Mouse (Mus musculus): ENCODE measurements around the gene Smarcd2.
"Not testable (repeated sequence)": the region's sequence is repeated elsewhere in the genome, so short reads cannot be mapped to it uniquely, and the experiment has no call there.

The Smarcd2 gene

DNA sequence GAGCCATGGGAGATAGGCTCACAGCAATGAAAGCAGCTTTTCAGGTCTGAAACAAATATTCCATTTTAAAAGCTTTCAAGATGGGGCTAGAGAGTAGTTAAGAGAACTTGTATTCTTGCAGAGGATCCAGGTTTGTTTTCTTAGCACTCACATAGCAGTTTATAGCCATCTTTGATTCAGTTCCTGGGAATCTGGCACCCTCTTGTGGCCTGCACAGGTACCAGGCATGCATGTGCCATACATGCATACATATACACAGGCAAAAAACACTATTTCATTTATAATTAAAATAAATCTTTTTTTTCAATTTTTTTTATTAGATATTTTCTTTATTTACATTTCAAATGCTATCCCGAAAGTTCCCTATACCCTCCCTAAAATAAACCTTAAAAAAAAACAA is 25.9 kb downstream of the Smarcd2 start:
- DNase-seq (ENCODE audit: low read depth) = no peak

- DNase-seq (ENCODE audit: low read depth) = not testable (repeated sequence)
Observed at GRCm38 (mm10) chr11:106233978-106234377, 38.8 kb downstream of the Smarcd2 start.

DNA sequence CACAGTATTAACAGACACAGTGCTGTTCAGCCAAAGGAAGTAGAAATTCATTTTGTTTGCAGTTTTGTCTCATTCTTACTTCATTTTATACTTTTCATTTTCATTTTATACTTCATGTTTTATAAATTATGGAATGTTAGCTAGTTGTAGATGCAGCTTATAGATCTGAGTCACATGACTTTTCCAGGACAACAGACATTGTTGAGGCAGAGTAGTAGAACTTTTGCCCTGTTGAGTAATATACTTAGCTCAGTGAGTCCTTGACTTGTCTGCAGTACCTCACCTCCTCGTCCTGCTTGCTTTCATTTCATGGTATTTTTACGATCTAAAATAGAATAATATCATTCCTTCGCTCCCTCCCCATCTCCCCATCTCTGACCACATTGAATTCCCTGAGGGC is 52.2 kb downstream of the Smarcd2 start:
- DNase-seq (ENCODE audit: low read depth) = no peak

DNA sequence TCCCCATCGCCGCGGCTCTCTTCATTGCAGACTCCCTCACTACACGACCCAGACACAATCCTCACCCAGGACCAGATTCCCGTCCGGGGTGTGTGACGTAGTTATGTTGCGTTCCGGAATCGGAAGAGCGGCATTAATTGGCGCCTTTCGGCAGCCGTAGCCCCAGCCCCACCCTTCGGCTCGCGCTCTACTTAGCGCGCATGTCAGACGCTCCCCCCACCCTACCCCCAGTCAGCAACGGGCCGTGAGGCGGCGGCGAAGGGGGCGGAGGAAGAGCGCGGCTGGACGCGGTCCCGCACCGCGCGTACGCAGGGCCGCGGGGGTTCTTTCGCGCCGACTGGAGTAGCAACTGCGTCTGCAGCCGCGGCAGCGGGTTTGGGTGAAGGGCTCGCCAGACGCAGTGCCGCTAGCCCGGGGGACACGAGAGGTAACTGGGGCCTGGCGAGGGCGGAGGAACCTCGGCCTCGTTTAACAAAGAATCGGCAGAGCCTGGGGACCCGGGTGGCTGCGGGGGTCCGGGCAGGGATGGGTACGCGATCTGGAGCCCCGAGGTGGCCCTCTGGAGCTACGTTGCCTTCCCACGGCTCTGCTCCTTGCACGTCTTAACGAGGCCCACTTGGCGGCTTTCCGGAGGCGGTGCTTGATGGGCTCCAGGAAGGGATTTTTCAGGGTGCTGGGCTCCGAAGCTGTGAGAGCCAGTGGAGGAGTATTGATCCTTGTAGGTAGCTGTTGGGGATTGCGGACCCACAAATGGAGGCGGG is 55.9 kb downstream of the Smarcd2 start, which contains the start of gene Ddx42:
Gene Ddx42, plus strand, starts transcription at position 197 of the 761 bp plus-strand sequence.
- peak; percentile 92 for DNase-seq (ENCODE audit: low read depth)

DNA sequence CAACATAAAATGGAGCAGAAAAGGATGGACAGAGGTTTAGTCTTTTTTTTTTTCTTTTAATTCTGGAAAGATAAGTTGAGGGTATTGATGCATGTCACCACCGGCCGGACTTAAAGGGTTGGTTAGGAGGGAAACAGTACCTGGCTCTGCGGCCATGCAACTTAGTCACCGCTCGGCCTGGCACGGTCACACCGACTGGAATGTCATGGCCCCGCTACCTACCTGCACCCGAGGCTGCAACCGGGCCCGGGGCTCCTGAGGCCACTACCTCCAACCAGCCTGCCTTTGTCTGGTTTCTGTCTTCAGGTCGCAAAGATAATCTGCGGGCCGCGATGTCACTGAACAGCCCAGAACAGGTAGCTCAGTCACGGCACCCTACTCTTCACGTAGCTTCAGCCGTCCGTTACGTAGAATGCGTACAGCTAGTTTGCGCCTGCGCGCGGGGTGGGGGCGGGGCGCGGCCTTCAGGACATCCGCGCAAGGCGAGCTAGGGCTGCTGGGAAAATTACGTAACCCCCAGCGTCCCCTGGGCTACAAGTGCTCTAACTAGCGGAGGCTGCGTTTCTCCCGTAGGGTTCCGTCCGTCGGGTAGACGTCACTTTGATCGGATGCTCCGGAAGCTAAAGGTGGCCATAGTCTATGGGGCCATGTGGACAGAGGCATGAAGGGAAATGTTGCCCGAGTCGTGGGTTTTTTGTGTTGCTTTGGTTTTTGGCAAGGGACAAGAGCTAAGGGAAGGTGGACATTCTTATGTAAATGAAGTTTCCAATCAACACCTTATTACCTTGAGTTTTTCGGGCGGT is 56.6 kb downstream of the Smarcd2 start, which contains the start of gene Ccdc47:
Gene Ccdc47, minus strand, starts transcription at position 418 of the 803 bp plus-strand sequence.
- DNase-seq (ENCODE audit: low read depth) = peak; percentile 96

GRCm38 (mm10) chr11:106215450-106215859 is 57.3 kb downstream of the Smarcd2 start:
- DNase-seq (ENCODE audit: low read depth) = no peak

DNA sequence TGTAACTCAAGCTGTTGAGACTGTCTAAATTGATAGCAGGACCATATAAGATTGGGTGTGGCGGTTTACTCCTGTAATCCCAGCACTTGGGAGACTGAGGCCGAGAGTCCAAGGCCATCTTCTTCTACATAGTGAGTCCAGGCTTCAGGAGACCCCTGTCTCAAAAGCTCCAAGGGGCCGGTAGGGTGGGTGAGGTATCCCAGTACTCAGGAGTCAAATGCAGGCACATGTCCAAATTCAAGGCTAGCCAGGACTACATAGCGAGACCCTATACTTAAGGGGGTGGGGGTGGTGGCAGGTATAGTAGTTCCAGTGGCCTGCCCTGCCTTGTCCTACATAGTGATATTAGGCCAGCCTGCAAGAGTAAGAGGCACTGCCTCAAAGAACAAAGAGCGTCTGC is 57.9 kb downstream of the Smarcd2 start:
- no peak for DNase-seq (ENCODE audit: low read depth)
